Mouse (Mus musculus) kidney, postnatal 10 days (tissue): ENCODE measurements around the gene Syne2.

ENCODE experiments used
- DNase-seq: peaks from one replicate; pipeline ENCODE4 v3.0.0; 2021; ENCODE audit warnings: mixed read lengths

The Syne2 gene

GRCm38 (mm10) chr12:75952011-75952410 lies 134.1 kb downstream of the Syne2 start:
- DNase-seq: no peak

- DNase-seq: no peak
Observed at GRCm38 (mm10) chr12:75966441-75967195, 148.7 kb downstream of the Syne2 start.

GRCm38 (mm10) chr12:75979079-75979478 lies 161.1 kb downstream of the Syne2 start:
- peak; percentile 74 for DNase-seq

DNA sequence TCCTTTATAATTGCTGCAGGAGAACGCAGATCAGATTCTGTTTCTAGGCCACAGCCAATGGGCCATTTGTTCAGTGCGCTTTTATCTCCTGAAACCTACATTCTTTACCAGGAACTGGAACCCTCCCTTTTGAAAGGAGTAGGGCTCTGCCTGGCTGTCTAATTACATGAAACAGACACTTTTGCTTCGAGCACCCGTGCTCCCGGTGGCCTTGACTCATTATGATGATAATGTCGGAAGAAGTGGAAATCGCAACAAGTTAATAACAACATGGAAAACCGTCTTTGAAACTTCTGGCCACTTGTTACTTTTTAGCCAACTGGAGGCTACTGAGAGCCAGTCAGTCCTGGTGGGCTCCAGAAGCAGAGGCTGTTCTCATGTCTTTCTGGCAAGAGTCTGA lies 165.4 kb downstream of the Syne2 start:
- no peak for DNase-seq

GRCm38 (mm10) chr12:75992226-75992858 lies 174.4 kb downstream of the Syne2 start:
- DNase-seq: no peak

- peak; percentile 31 for DNase-seq
Observed at GRCm38 (mm10) chr12:75992946-75993345, 175.0 kb downstream of the Syne2 start.

DNA sequence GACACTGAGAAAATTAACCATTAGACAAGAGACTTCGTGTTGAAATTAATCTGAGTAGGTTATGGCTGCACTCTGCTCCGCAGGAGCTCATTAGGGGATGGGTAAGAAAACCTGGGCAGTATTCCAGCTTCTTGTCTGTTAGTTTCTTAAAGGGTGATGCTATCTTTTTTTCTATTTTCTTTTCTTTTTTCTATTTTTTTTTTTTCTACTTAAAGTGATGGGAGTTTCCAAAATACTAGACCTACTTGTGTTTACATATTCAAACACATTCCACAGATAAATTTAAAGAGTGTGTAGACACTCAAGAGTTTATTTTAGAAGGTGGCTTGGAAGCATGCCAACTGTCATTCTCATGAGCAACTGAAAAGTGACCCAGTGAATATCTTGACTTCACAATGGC lies 177.2 kb downstream of the Syne2 start:
- DNase-seq: no peak

DNA sequence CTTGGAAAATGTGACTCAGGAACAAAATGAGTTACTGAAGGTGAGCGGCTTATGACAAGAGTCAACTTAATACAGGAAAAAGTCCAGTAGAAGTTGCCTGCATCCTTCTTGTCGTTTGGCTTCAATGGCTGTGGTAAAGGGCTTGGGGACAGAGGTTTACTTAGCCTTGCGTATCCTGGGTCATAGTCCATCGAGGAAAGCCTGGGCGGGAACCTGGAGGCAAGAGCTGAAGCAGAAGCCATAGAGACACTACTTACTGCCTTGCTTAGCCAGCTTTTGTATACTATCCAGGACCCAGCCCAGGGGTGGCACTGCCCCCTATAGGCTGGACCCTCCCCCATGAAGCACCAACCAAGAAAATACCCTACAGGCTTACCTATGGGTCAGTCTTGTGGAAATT lies 179.6 kb downstream of the Syne2 start:
- DNase-seq: peak; percentile 49

GRCm38 (mm10) chr12:75998416-75998815 lies 180.5 kb downstream of the Syne2 start:
- no peak for DNase-seq

- DNase-seq: peak; percentile 74
Observed at GRCm38 (mm10) chr12:76004697-76005249, 186.8 kb downstream of the Syne2 start.

DNA sequence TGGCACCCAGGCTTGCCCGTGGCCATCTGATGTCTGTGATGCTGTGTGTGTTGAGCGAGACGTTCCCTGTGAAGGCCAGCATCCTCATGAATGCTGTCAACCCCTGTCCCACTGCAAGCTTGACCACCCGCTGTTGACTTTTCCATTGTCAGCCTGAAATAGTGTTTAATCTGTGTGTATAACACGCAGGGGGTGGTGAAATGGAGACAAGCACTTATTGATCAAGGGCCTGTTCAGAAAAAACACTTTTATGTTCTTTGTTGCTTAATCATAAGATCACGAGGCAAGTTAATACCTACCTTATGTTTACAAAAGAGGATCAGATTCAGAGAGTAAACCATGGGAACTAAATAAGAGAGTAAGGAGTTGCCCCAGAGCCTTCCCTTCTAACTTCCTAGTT lies 191.1 kb downstream of the Syne2 start:
- no peak for DNase-seq

DNA sequence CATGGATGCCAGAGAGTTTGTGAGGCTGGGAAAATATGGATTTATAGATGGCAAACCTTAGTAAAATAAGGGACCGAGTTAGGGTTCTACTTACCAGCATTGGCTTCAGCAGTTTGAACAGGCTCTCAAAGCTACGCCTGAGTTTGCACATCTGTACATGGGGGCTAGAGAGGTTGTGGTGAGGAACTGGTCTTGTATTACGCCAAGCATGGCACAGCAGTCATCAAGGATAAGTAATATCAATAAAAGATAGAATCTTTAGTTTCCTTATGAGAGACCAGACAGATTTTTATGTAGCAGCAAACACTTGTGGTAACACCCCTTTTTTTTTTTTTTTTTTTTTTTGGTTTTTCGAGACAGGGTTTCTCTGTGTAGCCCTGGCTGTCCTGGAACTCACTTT lies 194.9 kb downstream of the Syne2 start:
- no peak for DNase-seq

DNA sequence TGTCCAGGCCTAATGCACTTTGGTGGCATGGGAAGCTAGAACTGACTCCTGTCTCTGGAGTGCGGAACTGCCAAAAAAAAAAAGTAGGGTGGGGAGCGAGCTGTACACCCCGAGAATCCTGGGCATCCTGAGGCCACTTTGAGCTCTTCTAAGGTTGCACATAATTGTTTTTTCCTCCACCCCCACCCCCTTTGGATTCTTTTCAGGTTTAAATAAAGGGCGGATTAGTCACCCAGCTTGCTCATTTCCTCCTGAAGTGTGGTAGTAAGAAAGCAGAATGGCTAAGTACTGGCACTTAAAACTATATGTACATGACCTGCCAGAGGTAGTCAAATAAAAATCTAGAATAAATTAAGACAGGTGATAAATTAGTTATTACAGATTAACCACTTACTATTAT lies 195.5 kb downstream of the Syne2 start:
- no peak for DNase-seq

DNA sequence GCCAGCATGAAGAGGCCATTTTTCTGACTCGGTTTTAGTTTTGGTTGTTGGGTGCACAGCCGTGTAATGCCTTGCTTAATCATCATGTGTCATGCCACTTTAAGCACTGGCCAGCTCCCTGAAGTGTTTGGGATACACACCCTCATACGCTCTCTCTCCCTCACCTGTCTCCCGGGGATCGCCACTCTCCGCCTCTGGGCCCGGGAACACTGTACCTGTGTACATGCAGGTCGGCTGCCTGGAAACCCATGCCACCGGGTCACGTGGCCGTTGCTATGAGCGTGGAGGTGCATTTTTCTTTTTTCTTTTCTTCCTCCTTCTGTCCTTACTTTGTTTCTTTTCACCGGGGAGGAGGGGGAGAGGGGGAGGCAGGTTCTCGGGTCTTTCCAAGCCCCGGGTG lies 197.1 kb downstream of the Syne2 start:
- no peak for DNase-seq

DNA sequence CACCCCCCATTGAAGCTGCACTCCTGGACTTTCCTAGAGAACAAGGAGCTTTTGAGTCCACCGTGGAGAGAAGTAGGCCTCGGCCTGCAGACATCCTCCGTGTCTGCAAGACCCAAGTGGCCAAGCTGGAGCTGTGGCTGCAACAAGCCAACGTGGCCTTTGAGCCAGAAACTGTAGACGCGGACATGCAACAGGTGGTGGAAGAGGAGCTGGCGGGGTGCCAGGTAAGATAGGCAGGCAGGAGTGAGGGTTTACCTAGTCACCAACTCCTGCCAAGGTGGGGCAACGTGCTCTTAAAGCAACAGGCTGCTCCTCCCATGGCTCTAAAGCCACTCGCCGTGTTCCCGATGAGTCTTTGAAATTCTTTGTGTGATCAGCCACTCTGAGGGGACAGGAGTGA lies 197.6 kb downstream of the Syne2 start:
- DNase-seq: peak; percentile 75

DNA sequence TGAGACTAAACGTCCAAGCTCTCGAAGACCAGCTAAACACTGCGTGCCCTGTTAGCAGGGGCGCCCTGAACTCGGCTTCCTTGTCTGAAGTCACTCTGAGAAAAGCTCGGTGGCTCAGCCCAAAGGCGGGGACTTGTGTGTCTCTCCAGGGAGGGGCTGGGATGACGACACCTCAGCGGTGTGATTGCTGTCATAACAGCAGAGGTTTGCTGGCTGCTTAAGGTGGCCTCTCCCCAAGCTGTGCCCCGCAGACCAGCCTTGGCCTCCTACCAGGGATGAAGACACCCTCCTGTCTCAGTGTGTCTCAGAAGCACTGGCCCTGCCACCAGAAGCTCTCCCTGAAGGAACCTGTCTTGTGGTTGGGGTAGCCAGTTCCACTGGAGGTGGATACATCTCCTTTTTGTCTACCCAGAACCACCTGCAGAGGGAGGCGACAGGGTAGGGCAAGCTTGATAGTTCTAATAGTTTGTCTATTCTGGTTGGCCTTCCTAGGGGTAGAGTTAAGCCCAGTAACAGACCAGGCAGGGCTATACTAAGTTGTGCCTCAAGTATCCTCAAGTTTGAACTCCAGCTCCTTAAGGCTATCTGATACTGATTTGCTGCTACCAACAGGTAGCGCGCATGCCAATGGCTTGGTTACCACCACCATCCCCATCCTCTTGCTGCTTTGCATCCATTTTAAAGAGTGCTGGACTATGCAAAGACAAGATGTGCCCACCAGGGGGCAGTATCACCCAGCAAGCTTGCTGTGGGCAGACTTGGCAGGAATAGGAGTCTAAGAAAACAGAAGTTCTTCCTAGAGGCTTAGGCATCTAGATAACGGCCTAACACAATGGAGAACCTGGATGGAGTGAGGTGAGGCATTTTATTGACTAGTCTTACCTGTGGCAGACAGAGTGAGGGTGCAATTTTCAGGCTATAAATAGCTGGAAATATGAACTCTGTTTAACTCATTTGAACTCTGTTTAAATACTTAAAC lies 198.5 kb downstream of the Syne2 start:
- peak; percentile 83 for DNase-seq

DNA sequence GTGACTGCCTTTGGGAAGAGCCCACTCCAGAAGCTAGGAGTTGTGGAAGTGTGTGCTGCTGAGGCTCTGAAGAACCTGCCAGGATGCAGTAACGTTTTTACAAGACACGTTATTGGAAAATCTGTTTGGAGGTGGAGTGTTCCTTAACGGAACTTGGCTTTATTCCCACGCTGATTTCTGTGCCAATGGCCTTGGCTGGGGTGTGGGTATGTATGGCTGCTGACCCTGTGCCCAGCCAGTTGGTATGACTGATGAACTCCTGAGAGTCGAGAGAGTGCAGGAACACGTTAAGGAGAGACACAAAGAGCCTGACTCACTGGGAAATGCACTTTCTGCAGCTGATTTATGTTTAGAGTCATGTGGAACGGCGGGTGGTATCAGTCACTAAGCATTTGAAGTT lies 200.7 kb downstream of the Syne2 start:
- DNase-seq: peak; percentile 19

DNA sequence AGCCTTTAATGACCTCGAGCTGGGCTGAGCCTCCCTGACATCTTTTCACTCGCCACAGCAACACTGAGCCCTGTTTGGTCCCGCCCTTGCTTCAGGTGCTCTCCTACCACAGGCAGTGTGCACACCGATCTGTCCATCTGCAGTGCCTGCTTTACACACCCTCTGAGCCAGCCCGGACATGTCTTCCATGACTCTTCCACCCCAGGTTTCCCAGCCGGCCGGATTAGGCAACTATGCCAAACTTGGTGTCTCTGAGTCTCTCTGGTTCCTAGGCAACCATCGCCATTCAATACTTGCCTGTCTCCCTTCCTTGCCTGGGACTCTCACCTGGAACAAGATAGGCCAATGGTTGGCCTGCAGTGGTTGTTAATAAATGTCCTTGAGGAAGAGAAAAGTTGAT lies 224.4 kb downstream of the Syne2 start:
- no peak for DNase-seq

GRCm38 (mm10) chr12:76046561-76046960 lies 228.6 kb downstream of the Syne2 start:
- no peak for DNase-seq

GRCm38 (mm10) chr12:76047921-76048320 lies 230.0 kb downstream of the Syne2 start:
- DNase-seq: no peak

- no peak for DNase-seq
Observed at GRCm38 (mm10) chr12:76048672-76049071, 230.7 kb downstream of the Syne2 start.

GRCm38 (mm10) chr12:76049343-76049742 lies 231.4 kb downstream of the Syne2 start:
- DNase-seq: no peak

DNA sequence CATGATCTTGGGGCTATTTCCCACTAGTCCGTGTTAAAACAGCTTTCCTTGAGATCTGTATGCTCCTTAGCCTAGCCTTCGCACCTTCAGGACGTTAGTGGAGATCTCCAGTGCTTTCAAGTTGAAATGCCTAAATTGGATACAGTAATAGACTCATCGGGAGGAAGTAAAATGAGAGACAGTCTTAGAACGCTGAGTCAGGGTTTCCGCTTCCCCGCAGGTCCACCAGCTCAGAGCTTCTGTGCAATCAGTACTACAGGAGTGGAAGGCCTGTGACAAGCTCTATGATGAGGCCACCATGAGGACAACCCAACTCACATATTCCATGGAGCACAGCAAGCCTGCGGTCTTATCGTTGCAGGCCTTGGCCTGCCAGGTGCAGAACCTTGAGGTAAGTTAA lies 233.9 kb downstream of the Syne2 start:
- no peak for DNase-seq
